Mouse (Mus musculus) liver, adult (tissue): Measurements from ENCODE around the gene Klk1b3.
"Not testable (repeated sequence)": the region's sequence is repeated elsewhere in the genome, so short reads cannot be mapped to it uniquely, and the experiment has no call there.

ENCODE experiments used
- GATA4 ChIP-seq: IDR thresholded peaks from 2 replicates; pipeline ENCODE4 v1.6.1; 2014; ENCODE audit warnings: mild to moderate bottlenecking, low read length; ENCODE audit not compliant: insufficient replicate concordance

Gene Klk1b3

GRCm38 (mm10) chr7:44197891-44198290 lies at the start of gene Klk1b3:
Gene Klk1b3, plus strand, starts transcription at chr7:44198191.
- TF ChIP-seq GATA4 = no peak

- TF ChIP-seq GATA4 = no peak
These were observed 18.5 kb upstream of the Klk1b3 start for GRCm38 (mm10) chr7:44179299-44180045.

- not testable (repeated sequence) for TF ChIP-seq GATA4
These were observed 10.1 kb upstream of the Klk1b3 start, which contains the start of gene Klk1b24 for GRCm38 (mm10) chr7:44187936-44188335. Gene Klk1b24, plus strand, starts transcription at chr7:44188236.

GRCm38 (mm10) chr7:44207135-44207534 lies 9.1 kb downstream of the Klk1b3 start, which contains the start of gene Klk1b4:
Gene Klk1b4, plus strand, starts transcription at chr7:44207435.
- TF ChIP-seq GATA4 = not testable (repeated sequence)

- no peak for TF ChIP-seq GATA4
These were observed 10.3 kb downstream of the Klk1b3 start for GRCm38 (mm10) chr7:44208307-44208706.

- TF ChIP-seq GATA4 = no peak
These were observed 17.7 kb downstream of the Klk1b3 start, which contains the start of gene Klk1b5 for GRCm38 (mm10) chr7:44215645-44216044. Gene Klk1b5, plus strand, starts transcription at chr7:44215945.

GRCm38 (mm10) chr7:44225076-44225475 lies 27.1 kb downstream of the Klk1b3 start, which contains the start of gene Klk1:
Gene Klk1, plus strand, starts transcription at chr7:44225360.
- TF ChIP-seq GATA4 = no peak

- no peak for TF ChIP-seq GATA4
These were observed 37.9 kb downstream of the Klk1b3 start, which contains the start of gene Gm36864 for GRCm38 (mm10) chr7:44235909-44236308. Gene Gm36864, plus strand, starts transcription at chr7:44236177.

GRCm38 (mm10) chr7:44239913-44240312 lies 41.9 kb downstream of the Klk1b3 start:
- TF ChIP-seq GATA4 = no peak

- no peak for TF ChIP-seq GATA4
These were observed 42.7 kb downstream of the Klk1b3 start for GRCm38 (mm10) chr7:44240712-44241111.

- no peak for TF ChIP-seq GATA4
These were observed 43.2 kb downstream of the Klk1b3 start for GRCm38 (mm10) chr7:44241163-44241562.

- no peak for TF ChIP-seq GATA4
These were observed 46.1 kb downstream of the Klk1b3 start for GRCm38 (mm10) chr7:44244080-44244479.

- no peak for TF ChIP-seq GATA4
These were observed 48.3 kb downstream of the Klk1b3 start, which contains the start of the genes 1700028J19Rik and 2410002F23Rik for GRCm38 (mm10) chr7:44246055-44246983. Gene 1700028J19Rik, minus strand, starts transcription at chr7:44246695. Gene 2410002F23Rik, plus strand, starts transcription at chr7:44246722.

- TF ChIP-seq GATA4 = no peak
These were observed 49.0 kb downstream of the Klk1b3 start for GRCm38 (mm10) chr7:44246984-44247470.

- TF ChIP-seq GATA4 = no peak
These were observed 50.0 kb downstream of the Klk1b3 start for GRCm38 (mm10) chr7:44247971-44248370.

- no peak for TF ChIP-seq GATA4
These were observed 51.3 kb downstream of the Klk1b3 start for GRCm38 (mm10) chr7:44249248-44249647.
